In the genomic region with DNA sequence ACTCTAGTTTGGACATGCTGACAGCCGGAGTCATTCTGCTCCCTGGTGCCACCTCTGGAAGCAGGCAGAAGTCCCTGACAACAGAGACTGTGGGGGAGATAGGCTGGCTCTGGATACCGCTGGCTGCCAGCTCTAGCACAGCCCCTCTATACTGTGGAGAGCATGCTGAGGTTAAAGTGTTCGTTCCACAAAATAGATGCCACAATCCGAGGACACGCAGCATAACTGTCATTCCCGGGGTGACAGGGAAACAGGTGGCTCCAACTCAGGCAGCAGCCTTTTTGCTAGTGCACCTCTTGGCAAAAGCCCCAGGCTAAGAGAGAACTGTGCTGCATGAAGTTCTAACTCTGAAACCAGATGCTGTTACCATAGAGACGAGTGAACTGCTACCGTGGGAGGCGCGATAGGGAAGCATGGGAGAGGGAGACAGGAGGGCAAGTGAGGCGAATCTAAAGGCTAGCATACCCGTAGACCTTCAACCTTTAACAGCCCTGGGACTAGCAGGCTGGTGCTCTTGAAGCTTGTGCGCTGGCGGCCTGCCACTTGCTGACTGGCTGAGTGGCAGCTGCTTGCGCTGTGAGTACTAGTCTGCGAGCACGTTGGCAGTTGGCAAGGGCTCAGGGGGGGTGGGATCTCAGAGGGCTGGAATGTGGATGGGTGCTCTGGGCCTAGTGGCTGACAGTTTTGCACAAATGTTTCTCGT, we compare ENCODE assay signal across 8 mouse cellular contexts. TPM values are rescaled to one million over a fixed set of nuclear protein-coding genes. Genes with fewer than 3 reads are reported as not detected.
DNase-seq lines count a peak whose midpoint lies in the region; ATAC-seq and TF ChIP-seq lines count a peak whose summit lies in the region.

No protein-coding gene starts in this region.

- H3K9me3 ChIP-seq in forebrain, embryonic 11.5 days (ENCODE audit: control insufficient read depth, low read length): no peaks in the 10 kb centered on the region
- no peaks in the 10 kb centered on the region for H3K9me3 ChIP-seq in heart, embryonic 13.5 days
- H3K9me3 ChIP-seq in kidney, postnatal 0 days (replicated peaks; ENCODE audit: low read length): no peaks in the 10 kb centered on the region
- no peaks in the 10 kb centered on the region for H3K9me3 ChIP-seq in limb, embryonic 14.5 days (ENCODE audit: control insufficient read depth, low read length)
- H3K9me3 ChIP-seq in neural tube, embryonic 12.5 days: no peaks in the 10 kb centered on the region

- peak; percentile 63 for ATAC-seq in forebrain, embryonic 11.5 days (replicated peaks; ENCODE audit: low FRiP score)
- peak; percentile 80; the same call in 1 of the 2 replicates for ATAC-seq in heart, embryonic 13.5 days (ENCODE audit: extremely low read depth, insufficient number of reproducible peaks, low FRiP score, low TSS enrichment)
- peak; percentile 82 for ATAC-seq in kidney, postnatal 0 days (replicated peaks; ENCODE audit: low FRiP score, low read depth)
- ATAC-seq in limb, embryonic 14.5 days (ENCODE audit: low FRiP score, low read depth): peak; percentile 75
- ATAC-seq in neural tube, embryonic 12.5 days (ENCODE audit: low FRiP score, low read depth): peak; percentile 62
- no peak for ATAC-seq in granulocyte monocyte progenitor cell, adult 5-6 weeks (replicated peaks; ENCODE audit: poor library complexity, severe bottlenecking)

- H3K27ac ChIP-seq in forebrain, embryonic 11.5 days (ENCODE audit: low read depth, low read length): no peak overlapping the region
- H3K27ac ChIP-seq in heart, embryonic 13.5 days (replicated peaks): peak overlapping the region; percentile 97
- H3K27ac ChIP-seq in kidney, postnatal 0 days: 0 out of 2 replicates have a peak overlapping the region, but pooled peaks have one; percentile 50
- no peak overlapping the region; the same call in 1 of the 2 replicates for H3K27ac ChIP-seq in limb, embryonic 14.5 days (replicated peaks; ENCODE audit: low read depth, low read length)
- no peak overlapping the region for H3K27ac ChIP-seq in neural tube, embryonic 12.5 days

- peaks cover 6% of the 10 kb centered on the region; the same call in 1 of the 2 replicates for H3K4me1 ChIP-seq in forebrain, embryonic 11.5 days (replicated peaks; ENCODE audit: control insufficient read depth, insufficient read depth, low read length)
- peaks cover 65% of the 10 kb centered on the region for H3K4me1 ChIP-seq in heart, embryonic 13.5 days
- H3K4me1 ChIP-seq in kidney, postnatal 0 days (replicated peaks; ENCODE audit: insufficient read depth, low read length): peaks cover 12% of the 10 kb centered on the region
- peaks cover 16% of the 10 kb centered on the region for H3K4me1 ChIP-seq in limb, embryonic 14.5 days (ENCODE audit: control insufficient read depth, insufficient read depth, low read length)
- H3K4me1 ChIP-seq in neural tube, embryonic 12.5 days: peaks cover 6% of the 10 kb centered on the region; the same call in 1 of the 2 replicates

- H3K27me3 ChIP-seq in forebrain, embryonic 11.5 days (ENCODE audit: control insufficient read depth, insufficient read depth, low read length): no peaks in the 10 kb centered on the region
- no peaks in the 10 kb centered on the region for H3K27me3 ChIP-seq in heart, embryonic 13.5 days (replicated peaks)
- H3K27me3 ChIP-seq in kidney, postnatal 0 days (ENCODE audit: insufficient read depth, low read length): no peaks in the 10 kb centered on the region
- no peaks in the 10 kb centered on the region for H3K27me3 ChIP-seq in limb, embryonic 14.5 days (ENCODE audit: control insufficient read depth, insufficient read depth, low read length)
- H3K27me3 ChIP-seq in neural tube, embryonic 12.5 days (replicated peaks): no peaks in the 10 kb centered on the region

- H3K9ac ChIP-seq in forebrain, embryonic 11.5 days (ENCODE audit: low read length): no peak overlapping the region
- H3K9ac ChIP-seq in heart, embryonic 13.5 days: peak overlapping the region; percentile 66
- no peak overlapping the region for H3K9ac ChIP-seq in kidney, postnatal 0 days (ENCODE audit: low read depth, low read length)
- no peak overlapping the region for H3K9ac ChIP-seq in limb, embryonic 14.5 days (ENCODE audit: low read depth, low read length, severe bottlenecking)
- no peak overlapping the region for H3K9ac ChIP-seq in neural tube, embryonic 12.5 days

- DNase-seq in brain, embryonic 18.5 days (ENCODE audit: low read depth, low spot score): peak; percentile 60
- DNase-seq in forebrain, embryonic 11.5 days (ENCODE audit: low spot score): no peak
- DNase-seq in kidney, postnatal 0 days (ENCODE audit: low spot score): peak; percentile 87
- DNase-seq in limb, embryonic 14.5 days (ENCODE audit: low spot score): peak; percentile 72
- DNase-seq in spleen, postnatal 14 days (ENCODE audit: low spot score in 2 of 2): no peak

- TF ChIP-seq CTCF in kidney, postnatal 0 days (IDR thresholded peaks at IDR 0.05; ENCODE audit: low read depth): peak; percentile 39; the same call in 1 of the 2 replicates

- no peak overlapping the region for H3K4me3 ChIP-seq in forebrain, embryonic 11.5 days (ENCODE audit: low read depth, low read length)
- peak overlapping the region; percentile 35 for H3K4me3 ChIP-seq in heart, embryonic 13.5 days
- no peak overlapping the region for H3K4me3 ChIP-seq in kidney, postnatal 0 days (replicated peaks; ENCODE audit: low read depth, low read length)
- no peak overlapping the region for H3K4me3 ChIP-seq in limb, embryonic 14.5 days (replicated peaks; ENCODE audit: low read length)
- H3K4me3 ChIP-seq in neural tube, embryonic 12.5 days: no peak overlapping the region

- WGBS in forebrain, embryonic 11.5 days: 52% methylated on average over 18 of the region's 18 CpGs
- WGBS in heart, embryonic 13.5 days: 29% methylated on average over 18 of the region's 18 CpGs
- 16% methylated on average over 18 of the region's 18 CpGs for WGBS in kidney, postnatal 0 days
- WGBS in limb, embryonic 14.5 days: 22% methylated on average over 17 of the region's 18 CpGs
- WGBS in neural tube, embryonic 12.5 days: 50% methylated on average over 18 of the region's 18 CpGs

- TF ChIP-seq POLR2A in limb, embryonic 14.5 days (IDR thresholded peaks at IDR 0.05; ENCODE audit: borderline replicate concordance, extremely low read depth, insufficient read depth, insufficient read length): no peak

- H3K4me2 ChIP-seq in forebrain, embryonic 11.5 days (ENCODE audit: low read depth, low read length, severe bottlenecking): no peak overlapping the region
- H3K4me2 ChIP-seq in heart, embryonic 13.5 days: peak overlapping the region; percentile 63
- peak overlapping the region; percentile 26 for H3K4me2 ChIP-seq in kidney, postnatal 0 days (ENCODE audit: low read length)
- H3K4me2 ChIP-seq in limb, embryonic 14.5 days (replicated peaks; ENCODE audit: low read depth, low read length, severe bottlenecking): peak overlapping the region; percentile 35
- H3K4me2 ChIP-seq in neural tube, embryonic 12.5 days (replicated peaks): peak overlapping the region; percentile 24; the same call in 1 of the 2 replicates

- H3K36me3 ChIP-seq in forebrain, embryonic 11.5 days (ENCODE audit: control insufficient read depth, insufficient read depth, low read length): no peaks in the 10 kb centered on the region
- H3K36me3 ChIP-seq in heart, embryonic 13.5 days: no peaks in the 10 kb centered on the region
- H3K36me3 ChIP-seq in kidney, postnatal 0 days (ENCODE audit: insufficient read depth, low read length): no peaks in the 10 kb centered on the region
- H3K36me3 ChIP-seq in limb, embryonic 14.5 days (ENCODE audit: control insufficient read depth, insufficient read depth, low read length): no peaks in the 10 kb centered on the region
- H3K36me3 ChIP-seq in neural tube, embryonic 12.5 days: no peaks in the 10 kb centered on the region

RNA-seq across cellular contexts. Expression of gene Slc4a4, which starts 42.9 kb away (rescaled TPM):
- 3.0 and 3.1 TPM in 2 replicates for polyA plus RNA-seq in forebrain, embryonic 11.5 days (2014; fragmentation: Nextera tagmentation; extraction: Ambion mirVana)
- polyA plus RNA-seq in heart, embryonic 13.5 days (2015; fragmentation: Nextera tagmentation; extraction: Ambion mirVana): 3.1 and 3.9 TPM in 2 replicates
- 26.1 and 27.7 TPM in 2 replicates for polyA plus RNA-seq in kidney, postnatal 0 days (2015; fragmentation: Nextera tagmentation; extraction: Ambion mirVana)
- 2.6 and 2.7 TPM in 2 replicates for polyA plus RNA-seq in limb, embryonic 14.5 days (2012; rRNA removed)
- 2.8 and 3.0 TPM in 2 replicates for polyA plus RNA-seq in limb, embryonic 14.5 days (2014; fragmentation: Nextera tagmentation; extraction: Ambion mirVana)
- 2.6 and 3.9 TPM in 2 replicates for polyA plus RNA-seq in neural tube, embryonic 12.5 days (2016; fragmentation: Nextera tagmentation; extraction: Ambion mirVana)
- total RNA-seq in granulocyte monocyte progenitor cell, adult 5-6 weeks (2014; fragmentation: Nextera tagmentation): not detected in 2 replicates
- total RNA-seq in granulocyte monocyte progenitor cell, adult 5-6 weeks (2017): not detected in 2 replicates

Comparison
In these comparisons a context has a peak if more than half of its experiments do, and no peak if none do; other contexts are left out.
1. DNase-seq: peak in brain, embryonic 18.5 days (single experiment), kidney, postnatal 0 days (single experiment) and limb, embryonic 14.5 days (single experiment); none in forebrain, embryonic 11.5 days (single experiment) and spleen, postnatal 14 days (0 of 2).
2. H3K27ac ChIP-seq: peak in heart, embryonic 13.5 days (single experiment) and kidney, postnatal 0 days (single experiment); none in forebrain, embryonic 11.5 days (single experiment), limb, embryonic 14.5 days (single experiment) and neural tube, embryonic 12.5 days (single experiment).